Mouse (Mus musculus) spleen, embryonic (tissue): ENCODE results near the gene Foxk2.

Source experiments
- CTCF ChIA-PET: fragments of 350-600 bp; sonication (Branson Sonifier 250); formaldehyde crosslinking; loops from one replicate; lab custom pipeline; 2022; lab: Charles Lee

Gene Foxk2

DNA sequence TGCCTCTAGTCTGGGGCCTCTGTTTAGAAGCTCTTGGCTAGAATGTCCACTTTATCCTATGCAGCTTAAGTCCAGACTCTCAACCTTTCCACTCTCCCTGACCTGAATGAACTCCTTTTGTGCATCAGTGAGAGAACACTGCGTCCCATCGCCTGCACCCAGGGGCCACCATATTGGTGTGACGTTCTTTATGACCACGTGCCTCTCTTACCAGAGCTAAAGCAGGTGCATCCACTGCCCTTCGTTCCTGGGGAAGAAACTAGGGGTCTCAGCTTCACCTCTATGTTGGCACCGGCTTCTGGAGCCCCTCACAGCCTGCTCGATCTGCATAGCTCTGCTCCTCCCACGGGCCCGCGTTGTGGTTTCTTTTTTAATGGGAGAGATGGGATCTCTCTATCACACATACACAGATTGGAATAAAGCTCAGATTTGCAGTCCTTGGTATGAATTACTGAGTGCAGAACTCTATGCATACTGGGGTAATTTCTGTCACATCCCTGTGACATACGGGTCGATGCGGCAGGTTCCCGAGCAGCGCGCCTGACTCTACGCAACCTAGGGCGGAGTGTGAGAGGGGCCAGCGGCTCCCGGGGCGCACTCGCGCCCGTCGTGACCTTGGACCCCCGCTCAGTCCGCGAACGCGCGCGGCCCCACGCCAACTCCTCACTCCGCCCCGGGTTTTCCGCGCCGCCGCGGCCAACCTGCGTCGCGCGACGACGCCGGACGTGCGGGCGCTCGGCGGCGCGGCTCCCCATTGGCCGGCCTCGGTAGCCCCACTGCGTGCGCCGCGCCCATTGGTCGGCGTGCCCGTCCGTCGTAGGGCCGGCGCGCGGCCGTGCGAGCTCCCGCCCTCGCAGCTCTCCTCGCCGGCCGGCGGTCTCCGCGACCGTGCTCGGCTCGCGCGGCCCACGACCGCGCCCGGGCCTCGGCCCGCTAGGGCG is at the start of gene Foxk2:
Foxk2 (plus strand) TSS at position 831 of the 941 bp plus-strand sequence.
- CTCF ChIA-PET: interaction anchor here (0.8 kb wide), 1 partner anchor 18 kb away, joined by 6 read pairs; no protein-coding TSS in a partner anchor

DNA sequence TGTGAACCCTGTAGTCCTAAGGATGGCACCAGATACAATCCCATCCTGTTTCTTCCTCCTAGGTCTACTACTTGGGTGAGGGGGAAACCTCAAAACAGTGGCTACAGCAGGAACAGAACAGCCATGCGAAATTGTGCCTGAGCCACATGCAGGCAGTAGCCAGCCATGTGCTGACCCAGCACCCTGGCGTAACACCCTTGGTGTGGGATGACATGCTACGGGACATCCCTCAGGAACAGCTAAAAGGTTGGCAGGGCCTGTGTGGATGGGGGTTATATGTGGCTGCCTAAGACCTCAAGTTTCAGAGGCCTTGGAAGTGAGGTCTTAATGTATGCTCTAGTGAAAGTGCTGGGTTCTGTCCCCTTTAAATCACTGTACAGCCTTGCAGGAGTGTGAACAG is 43.0 kb upstream of the Foxk2 start:
- CTCF ChIA-PET: no interaction called here

DNA sequence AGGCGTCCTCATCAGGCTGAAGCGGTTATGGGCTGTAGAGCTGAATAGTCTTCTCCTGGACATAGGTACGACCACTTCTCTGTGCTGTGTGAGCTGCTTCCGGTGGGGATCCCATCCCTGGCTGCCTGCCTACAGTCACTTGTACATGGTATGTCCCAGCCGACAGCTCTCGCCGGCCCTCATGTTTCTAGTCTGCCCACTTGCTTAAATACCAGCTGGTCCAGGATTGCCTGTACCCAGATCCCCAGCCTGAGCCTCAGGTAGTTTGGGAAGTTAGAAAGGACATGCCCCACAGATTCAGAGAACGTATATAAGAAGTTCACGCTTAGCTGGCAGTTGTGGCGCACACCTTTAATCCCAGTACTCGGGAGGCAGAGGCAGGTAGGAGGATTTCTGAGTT is 40.0 kb upstream of the Foxk2 start:
- CTCF ChIA-PET: no interaction called here

DNA sequence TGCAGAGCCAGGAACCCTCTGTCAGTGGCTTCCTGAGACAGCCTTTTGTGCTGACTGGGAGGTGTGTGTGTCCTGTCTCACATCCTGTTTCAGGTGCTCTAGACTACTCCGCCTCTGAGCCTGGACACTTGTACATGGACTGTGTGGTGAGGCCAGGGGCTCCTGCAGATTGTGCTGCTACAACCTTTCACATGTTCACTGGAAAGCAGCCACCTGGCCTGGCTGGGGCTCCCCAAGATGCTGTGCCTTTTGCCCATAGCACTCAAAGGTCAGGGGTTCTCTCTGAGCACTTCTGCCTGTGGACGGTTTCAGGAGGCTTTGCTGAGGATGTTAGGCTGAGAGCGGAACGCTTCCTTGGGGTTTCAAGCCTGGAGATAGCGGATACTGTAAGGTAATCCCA is 39.0 kb upstream of the Foxk2 start:
- CTCF ChIA-PET: interaction anchor here (0.6 kb wide), 1 partner anchor 393 kb away, joined by 6 read pairs; no protein-coding TSS in a partner anchor

DNA sequence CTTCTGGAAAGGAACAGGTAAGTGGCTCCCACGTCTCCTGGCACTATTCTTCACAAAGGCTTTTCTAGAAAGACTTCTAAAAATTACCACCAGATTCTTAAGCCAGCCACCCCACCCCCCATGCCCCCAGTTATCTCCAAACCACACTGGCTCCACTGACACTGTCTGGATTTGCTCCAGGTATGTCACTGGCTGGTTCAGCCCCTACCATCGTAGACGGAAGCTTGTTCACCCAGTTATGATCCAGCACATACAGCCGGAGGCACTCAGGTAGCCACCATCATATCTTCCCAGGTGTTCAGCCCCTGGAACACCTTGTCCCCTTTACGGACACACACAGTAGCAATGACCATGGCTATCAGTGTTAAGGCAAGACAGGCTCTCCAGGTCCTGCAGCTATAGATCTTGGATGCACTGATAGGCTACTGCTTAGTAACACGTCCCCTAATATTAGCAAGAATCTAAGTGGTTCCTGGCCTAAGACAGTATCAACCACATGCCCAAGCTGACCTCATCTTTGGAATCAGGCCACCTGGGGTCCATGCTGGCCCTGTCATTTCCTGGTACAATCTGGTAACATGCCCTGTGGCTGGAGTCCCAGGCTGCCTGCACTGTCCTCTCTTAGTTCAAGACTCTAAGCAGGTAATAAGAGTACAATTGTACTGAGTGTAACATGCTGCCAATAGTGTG is 38.3 kb upstream of the Foxk2 start:
- CTCF ChIA-PET: interaction anchor here (0.6 kb wide), 1 partner anchor 1055 kb away, joined by 18 read pairs; no protein-coding TSS in a partner anchor

DNA sequence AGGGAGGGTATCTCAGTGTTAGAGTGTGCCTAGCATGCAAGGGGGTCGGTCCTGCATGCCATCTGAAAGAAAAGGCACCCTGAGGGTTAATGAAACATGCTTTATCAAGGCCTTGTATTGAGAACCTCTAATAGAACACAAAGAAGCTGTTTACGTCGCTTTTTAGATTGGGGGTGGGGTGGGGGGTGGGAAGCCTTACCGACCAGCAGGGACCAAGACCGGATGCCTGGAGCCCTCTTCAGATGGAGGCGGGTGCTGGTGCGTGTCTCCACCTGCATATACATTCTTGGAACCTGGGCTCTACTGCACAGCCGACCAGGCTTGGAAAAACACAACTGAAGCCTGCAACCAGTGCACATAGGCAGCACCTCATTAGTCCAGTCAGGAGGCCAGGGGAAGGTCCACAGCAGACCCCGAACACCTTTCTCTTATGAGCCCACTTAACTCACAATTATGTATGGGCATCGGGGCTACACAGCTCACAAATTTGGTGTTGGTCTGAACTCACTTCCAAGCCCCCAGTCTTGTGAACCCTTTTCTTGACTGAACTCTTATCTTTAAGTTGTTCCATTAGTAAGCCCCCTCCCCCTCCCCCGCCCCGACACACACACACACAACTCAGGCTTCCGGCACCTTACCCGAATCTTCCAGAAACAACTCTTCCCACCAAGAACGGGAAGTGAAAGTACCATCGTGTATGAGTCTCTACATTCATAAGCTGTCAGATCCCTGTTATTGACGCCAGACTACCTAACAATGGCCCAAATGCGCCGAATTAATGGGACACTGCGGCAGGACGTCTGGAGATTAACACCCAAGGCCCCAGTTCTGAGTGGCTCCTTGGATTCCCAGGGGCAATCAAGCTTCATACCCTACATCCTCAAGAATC is 31.4 kb upstream of the Foxk2 start:
- CTCF ChIA-PET: interaction anchor here (0.6 to 1.1 kb wide), 4 partner anchors 9 to 198 kb away, joined by 3 to 7 read pairs (median 4); no protein-coding TSS in a partner anchor

DNA sequence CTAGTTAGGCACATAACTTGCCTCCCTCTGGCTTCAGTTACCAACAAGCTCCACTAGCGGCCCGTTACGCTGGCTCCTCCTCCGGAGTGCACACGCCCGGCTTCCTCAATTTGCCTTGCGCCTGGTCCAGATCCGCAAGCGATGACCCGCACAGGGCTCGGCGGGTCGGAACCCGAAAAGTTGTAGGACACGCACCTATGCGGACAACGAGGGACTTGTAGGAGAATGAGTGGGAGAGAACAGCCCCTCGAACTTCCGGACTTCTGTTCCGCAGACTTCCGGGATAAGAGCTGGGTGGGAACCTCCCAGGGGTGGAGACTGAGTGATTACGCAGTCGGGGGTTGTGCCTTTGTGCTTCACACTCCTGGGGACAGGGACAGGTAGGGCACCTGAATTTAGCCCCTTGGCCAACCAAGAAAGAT is 30.8 kb upstream of the Foxk2 start, which contains the start of gene Cybc1:
Cybc1 (minus strand) TSS at position 305 of the 422 bp plus-strand sequence.
- CTCF ChIA-PET: interaction anchor here (0.6 to 1.1 kb wide), 2 partner anchors 15 to 120 kb away, joined by 3 to 7 read pairs; no protein-coding TSS in a partner anchor

DNA sequence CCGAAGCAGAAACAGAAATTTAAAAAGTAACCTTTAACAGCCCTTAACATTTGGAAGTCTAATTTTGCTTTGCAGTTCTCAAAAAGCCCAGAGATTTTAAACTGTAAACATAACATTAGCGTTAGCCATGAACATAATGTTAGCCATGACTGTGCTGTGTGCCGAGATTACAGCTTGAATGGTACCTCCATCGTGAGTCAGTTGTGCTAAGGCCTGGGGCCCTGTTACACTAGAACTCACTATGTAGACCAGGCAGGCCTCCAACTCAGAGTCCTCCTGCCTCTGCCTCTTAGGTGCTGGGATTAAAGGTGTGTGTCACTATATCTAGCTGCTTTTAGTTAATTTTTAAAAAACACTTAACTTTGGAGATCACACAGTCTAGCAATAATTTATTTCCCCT is 28.6 kb upstream of the Foxk2 start:
- CTCF ChIA-PET: interaction anchor here (0.6 kb wide), 1 partner anchor 921 kb away, joined by 4 read pairs; no protein-coding TSS in a partner anchor

DNA sequence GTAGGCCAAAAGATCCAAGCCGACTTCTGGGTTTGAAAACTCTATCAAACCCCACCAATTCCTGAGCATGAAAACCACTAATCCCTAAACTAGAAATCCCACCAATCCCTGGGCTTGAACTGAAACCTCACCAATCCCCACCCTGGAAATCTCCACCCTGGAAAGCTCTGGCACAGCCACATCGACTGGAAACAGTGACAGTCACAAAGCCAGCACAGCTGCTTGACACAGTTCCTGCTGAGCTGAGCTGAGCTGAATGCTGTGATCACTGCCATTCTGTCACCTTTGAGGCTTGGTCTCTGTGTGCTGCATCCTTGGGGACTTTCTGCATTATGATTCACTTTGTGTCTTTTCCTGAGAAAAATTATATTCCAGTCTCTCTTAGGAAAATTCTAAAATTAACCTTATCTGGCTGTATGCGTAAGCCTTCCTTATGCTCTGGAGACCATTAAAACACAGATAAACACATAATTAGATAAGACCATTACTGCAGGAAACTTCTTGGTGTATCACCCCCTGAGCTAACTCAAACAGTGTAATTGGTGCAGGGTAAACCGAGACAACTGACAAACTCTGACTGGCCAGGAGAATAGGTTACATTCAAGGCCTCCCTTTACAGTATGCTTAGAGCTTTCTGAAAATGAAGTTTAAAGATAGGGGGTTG is 28.0 kb upstream of the Foxk2 start:
- CTCF ChIA-PET: no interaction called here

DNA sequence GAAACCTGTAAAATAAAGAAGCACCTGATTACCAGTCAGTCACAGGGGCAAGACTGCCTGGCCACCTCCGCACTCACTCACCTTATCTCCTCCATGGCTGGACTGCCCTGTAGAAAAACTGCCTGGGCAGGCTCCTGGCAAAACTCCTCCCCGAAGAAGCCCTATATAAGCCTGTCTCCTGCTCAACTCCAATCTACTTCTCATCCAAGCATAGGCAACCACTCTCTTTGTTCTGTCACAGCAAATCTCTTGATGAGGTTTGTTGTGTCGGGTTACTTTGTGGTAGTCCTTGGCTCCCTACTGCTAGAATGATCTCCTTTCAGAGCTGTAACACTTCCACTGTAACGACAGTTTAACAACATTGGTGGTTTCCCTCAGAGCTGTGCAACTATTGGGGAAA is 27.1 kb upstream of the Foxk2 start:
- CTCF ChIA-PET: no interaction called here

DNA sequence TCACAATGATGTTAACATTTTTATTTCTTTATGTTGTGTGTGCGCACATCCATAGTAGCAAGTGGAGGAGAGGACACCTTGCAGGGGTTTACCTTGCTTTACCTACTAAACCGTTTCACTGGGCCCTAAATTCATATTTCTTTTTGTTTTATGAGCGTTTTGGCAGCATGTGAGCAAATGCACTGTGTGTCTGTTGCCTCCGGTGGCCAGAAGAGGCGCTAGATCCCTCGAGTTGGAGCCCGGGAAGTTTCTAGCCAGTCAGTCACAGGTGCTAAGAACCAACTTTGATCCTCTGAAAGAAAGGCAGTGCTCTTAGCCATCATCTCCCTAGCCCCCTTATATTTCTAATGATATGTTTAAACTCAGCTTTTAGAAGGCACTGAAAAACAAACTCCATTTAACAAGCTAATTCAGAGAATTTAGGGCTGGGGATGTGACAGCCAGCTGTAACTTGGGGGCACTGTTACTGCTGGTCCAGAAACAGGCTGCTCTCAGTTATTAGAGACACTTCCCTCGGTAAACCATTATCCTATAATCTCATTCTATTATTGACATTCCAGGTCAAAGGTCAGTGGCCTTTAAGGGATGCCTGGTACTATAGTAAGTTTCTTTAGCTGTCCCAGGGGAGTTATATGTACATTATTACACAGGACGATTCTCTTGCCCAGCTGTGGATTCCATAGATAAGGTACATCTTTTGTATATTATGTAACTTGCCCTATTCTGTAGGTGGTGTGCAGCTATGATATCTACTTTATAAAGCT is 24.1 kb upstream of the Foxk2 start:
- CTCF ChIA-PET: no interaction called here

DNA sequence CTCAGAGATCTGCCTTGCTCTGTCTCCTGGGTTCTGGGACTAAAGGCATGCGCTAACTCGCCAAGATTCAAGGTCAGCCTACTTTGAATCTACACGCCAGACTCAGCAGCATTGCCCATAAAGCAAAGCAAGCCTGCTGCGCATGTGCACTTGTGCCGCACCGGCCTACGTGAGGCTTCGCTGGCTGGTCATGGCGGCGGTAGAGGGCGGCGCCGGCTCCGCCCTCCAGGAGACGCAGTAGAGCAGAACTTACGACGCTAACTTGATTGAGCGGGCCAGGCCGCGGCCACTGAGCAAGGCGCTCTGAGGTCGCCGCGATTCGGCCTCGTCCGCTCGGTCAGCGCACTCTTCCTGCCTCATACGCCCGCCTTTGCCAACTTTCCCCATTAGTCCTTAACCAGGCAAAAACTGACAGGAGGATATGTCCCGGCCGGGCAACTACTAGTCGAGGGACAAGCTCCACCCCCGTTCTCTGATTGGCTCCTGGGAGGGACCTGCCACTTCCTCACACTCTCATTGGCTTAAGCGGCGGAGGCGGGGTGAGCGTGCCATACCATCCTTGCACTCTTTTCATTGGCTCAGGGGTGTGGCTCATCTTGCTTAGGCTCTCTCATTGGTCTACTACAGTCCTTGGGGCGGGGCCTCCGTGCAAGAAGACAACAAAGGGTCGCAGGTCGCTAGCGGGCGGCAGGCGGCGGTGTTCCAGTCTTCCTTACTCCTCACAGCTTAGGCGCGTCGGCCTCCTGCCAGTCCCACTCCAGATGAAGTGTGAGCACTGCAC is 23.0 kb upstream of the Foxk2 start, which contains the start of gene Narf:
Narf (plus strand) TSS at position 690 of the 781 bp plus-strand sequence.
- CTCF ChIA-PET: interaction anchor here (0.6 kb wide), 1 partner anchor 239 kb away, joined by 3 read pairs; no protein-coding TSS in a partner anchor

DNA sequence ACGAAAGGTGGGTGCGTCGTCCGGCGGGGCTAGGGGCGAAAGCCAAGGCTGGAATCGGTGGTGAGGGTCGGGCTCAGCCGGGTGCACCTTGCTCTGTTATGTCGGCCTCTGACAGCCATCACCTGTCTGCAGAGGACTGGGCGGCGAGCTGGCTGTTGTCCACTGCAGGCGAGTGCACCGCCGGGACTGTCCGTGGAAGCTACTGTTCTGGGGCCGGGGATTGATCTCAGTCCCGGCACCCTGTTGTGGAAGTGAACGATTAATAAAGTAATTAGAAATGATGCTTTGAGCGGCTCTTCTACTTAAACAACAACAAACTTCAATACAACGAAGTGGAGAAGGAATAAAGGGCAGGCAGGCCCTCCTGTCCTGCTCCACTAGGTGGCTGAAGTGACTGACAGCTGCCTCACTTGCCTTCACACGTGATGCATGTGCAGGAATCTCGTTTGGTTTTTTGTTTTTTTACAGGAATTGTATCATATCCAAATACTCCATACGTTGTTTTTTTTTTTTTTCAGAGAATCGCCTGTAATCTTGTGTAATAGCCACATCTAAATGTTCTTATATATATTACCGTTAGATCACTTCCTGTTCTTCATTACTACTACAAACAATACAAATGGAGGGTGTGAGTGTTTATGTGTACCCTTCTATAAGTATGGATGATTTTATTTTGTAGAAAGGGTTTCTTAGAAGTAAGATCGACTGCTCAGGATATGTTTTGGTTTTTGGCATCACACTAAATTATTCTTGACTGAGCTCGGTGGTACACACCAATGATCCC is 22.3 kb upstream of the Foxk2 start:
- CTCF ChIA-PET: interaction anchor here (0.5 to 0.7 kb wide), 2 partner anchors 9 to 80 kb away, joined by 3 to 4 read pairs; no protein-coding TSS in a partner anchor

DNA sequence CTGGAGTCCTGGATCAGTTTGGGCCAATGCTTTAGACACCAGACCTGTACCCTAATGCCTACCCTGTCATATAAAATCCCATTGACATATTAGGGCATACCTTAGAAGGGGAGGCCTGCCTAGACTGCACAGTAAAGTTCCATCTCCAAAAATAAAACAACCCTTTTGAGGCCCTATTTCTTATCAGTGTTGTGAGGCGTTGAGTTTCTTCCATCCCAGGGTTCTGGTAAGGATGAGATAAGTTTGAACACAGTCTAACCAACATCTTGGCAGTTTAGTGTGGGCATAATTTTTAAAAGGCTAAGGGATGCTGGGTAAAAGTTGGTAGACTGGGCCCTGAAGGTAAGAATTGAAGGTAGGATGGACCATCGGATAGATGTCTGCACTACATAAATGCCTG is 20.1 kb upstream of the Foxk2 start:
- CTCF ChIA-PET: interaction anchor here (0.6 kb wide), 1 partner anchor 644 kb away, joined by 4 read pairs; no protein-coding TSS in a partner anchor

DNA sequence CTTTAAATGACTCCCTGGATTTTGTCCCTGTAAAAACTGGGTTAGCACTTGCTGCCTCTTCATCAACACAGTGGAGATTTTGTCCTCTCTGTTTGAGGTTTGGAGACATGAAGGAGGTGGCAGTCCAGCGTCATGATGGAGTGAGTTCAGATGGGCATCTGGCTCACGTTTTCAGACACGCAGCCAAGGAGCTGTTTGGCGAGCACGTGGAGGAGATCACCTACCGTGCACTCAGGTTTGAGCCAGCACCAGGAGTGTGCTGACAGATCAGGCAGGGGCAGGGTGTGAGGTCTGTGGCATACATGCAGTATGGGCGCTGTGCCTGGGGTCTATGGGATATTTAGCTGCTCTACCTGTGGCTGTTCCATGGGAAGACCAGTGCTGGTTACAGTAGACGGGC is 9.6 kb upstream of the Foxk2 start:
- CTCF ChIA-PET: no interaction called here

DNA sequence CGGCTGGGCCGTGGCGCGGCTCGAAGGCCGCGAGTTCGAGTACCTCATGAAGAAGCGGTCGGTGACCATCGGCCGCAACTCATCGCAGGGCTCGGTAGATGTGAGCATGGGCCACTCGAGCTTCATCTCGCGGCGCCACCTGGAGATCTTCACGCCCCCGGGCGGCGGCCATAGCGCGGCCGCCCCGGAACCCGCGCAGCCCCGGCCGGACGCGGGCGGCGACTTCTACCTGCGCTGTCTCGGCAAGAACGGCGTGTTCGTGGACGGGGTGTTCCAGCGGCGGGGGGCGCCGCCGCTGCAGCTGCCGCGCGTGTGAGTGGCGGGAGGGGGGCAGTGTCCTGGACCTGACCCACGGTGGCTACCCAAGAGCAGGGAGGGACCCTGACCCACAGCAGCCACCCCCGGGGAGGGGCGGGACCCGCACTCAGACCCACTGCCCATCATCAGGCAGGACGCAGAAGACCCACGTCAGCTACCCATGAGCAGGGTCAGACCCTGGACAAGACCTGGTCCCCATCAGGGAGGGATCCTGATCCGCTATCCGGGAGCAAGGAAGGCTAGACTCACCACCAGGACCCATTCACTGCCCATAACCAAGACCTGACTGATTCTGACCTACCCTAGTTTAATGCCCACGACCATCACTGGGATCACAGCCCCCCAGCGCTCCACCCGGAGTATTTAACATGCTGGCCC is 569 bp downstream of the Foxk2 start:
- CTCF ChIA-PET: no interaction called here

DNA sequence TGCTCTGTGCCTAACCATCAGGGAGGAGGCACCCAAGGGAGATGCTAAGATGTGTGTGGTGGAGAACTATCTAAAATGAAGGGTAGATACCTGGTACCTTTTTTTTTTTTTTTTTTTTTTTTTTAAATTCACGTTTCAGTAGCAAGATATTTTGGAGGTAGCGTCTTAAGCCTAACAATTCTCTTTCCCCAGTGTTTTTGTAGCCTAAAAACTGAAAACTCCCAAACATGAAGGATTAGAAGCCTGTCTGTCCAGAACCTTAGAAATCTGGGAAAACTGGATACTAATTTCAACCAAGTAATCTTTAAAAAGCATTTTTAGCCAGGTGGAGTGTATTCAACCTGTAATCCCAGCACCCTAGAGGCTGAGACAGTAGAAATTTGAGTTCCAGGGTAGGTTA is 1.3 kb downstream of the Foxk2 start:
- CTCF ChIA-PET: no interaction called here
